Mouse (Mus musculus): ENCODE data around the gene Acbd4.

DNA sequence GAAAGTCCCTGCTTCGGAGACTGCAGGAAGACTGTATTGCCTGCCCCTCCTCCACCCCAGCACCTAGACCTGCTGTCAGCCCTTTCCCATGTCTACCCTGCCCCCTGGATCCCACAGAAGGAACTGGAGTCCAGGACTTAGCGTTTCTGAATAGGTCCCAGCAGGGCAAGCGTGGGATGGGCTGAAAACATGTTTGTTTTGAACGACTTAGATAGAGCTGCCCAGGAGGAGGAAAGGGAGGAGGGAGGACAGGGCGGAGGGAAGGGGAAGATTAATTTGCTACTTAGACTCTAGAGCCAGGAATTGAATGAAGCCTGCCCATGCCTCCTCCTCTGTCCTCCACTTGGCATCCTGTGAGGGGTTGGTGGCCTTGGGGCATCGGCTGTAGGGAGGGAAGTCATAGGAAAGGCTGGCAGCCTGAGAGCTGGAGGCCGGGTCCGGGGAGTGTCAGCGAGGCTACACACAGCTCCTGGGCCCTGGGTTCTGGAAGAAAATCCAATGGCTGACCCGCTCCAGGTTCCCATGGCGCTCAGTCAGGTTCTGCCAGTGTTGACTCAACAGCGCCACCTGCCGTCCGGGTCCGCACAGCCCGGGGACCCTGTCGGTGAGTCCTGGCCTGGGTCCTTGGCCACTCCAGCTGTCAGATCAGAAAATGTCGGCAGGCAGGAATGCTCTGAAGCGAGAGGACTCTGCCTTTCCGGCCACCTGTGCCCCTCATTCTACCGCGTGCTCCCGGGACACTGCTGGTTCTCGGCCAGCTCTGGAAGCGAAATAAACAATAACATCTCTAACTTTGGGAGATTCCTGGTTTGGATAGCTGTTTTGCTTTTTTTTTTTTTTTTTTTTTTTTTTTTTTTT is 57.4 kb downstream of the Acbd4 start:
- TF ChIP-seq CTCF (conservative IDR thresholded peaks at IDR 0.05; ENCODE audit: low read length) (peak; percentile 91), NANOG (IDR thresholded peaks at IDR 0.05; ENCODE audit: borderline replicate concordance, low read length) (no peak), POU5F1 (IDR thresholded peaks at IDR 0.05; ENCODE audit: borderline replicate concordance, low read length) (no peak)

Data from E14TG2a.4 (cell line).